Mouse (Mus musculus) intestine, postnatal 0 days (tissue): Measurements from ENCODE around the gene Calhm6. TPM values are rescaled to one million over a fixed set of nuclear protein-coding genes. Genes with fewer than 3 reads are reported as not detected.

ENCODE experiments used
- ATAC-seq: fragments of 200-750 bp; cut with Nextera tagmentation; 2 replicates; pipeline ENCODE4 v1.8.0; 2017; ENCODE audit warnings: mild to moderate bottlenecking, moderate TSS enrichment, moderate library complexity
- H3K27ac ChIP-seq: fragments of 300-500 bp; sonication (generic); 2 replicates; pipeline ENCODE4 v1.5.1; 2014; ENCODE audit warnings: mild to moderate bottlenecking, low read depth, low read length, moderate library complexity
- H3K27me3 ChIP-seq: fragments of 300-500 bp; sonication (generic); replicated peaks from 2 replicates; pipeline ENCODE4 v1.6.1; 2014; ENCODE audit warnings: low read length, mixed read lengths; ENCODE audit not compliant: control insufficient read depth, insufficient read depth
- H3K36me3 ChIP-seq: fragments of 300-500 bp; sonication (generic); 2 replicates; pipeline ENCODE4 v1.6.1; 2014; ENCODE audit warnings: mild to moderate bottlenecking, moderate library complexity; ENCODE audit not compliant: control insufficient read depth, insufficient read depth
- H3K4me1 ChIP-seq: fragments of 300-500 bp; sonication (generic); replicated peaks from 2 replicates; pipeline ENCODE4 v1.6.1; 2014; ENCODE audit warnings: antibody characterized with exemption, low read length, mixed read lengths; ENCODE audit not compliant: control insufficient read depth, insufficient read depth
- H3K4me2 ChIP-seq: fragments of 300-500 bp; sonication (generic); replicated peaks from 2 replicates; pipeline ENCODE4 v1.6.1; 2014; ENCODE audit warnings: low read depth, mild to moderate bottlenecking, moderate library complexity
- H3K4me3 ChIP-seq: fragments of 300-500 bp; sonication (generic); 2 replicates; pipeline ENCODE4 v1.5.1; 2014; ENCODE audit warnings: low read depth, low read length
- H3K9ac ChIP-seq: fragments of 300-500 bp; sonication (generic); 2 replicates; pipeline ENCODE4 v1.6.1; 2014; ENCODE audit warnings: mild to moderate bottlenecking, low read depth, low read length
- H3K9me3 ChIP-seq: fragments of 300-500 bp; sonication (generic); 2 replicates; pipeline ENCODE4 v1.6.1; 2016; ENCODE audit warnings: mixed run types; ENCODE audit not compliant: control insufficient read depth
- CTCF ChIP-seq: sonication (generic); IDR thresholded peaks from 2 replicates; pipeline ENCODE4 v1.5.1; 2016; ENCODE audit warnings: low read depth, mild to moderate bottlenecking, control low read depth, antibody characterized with exemption, moderate library complexity
- WGBS: fragments of 180-500 bp; shearing (Covaris S2); extraction: QIAGEN DNeasy Blood & Tissue Kit; methylation state at CpG from one replicate; pipeline ENCODE4 v1.1.7; 2014; 5-methylcytosine and 5-hydroxymethylcytosine counted together
- polyA plus RNA-seq: library from polyadenylated mRNA; unstranded; fragments of >200 nt; fragmentation: Nextera tagmentation; extraction: Ambion mirVana; gene quantifications from 2 replicates; pipeline ENCODE4 v1.2.1, GENCODE M21; 2015

Gene Calhm6
- polyA plus RNA-seq, 1 experiment from 2014 or later: 2.6 TPM

- H3K4me3 ChIP-seq: no peak overlapping the region
- H3K27ac ChIP-seq: no peak overlapping the region
- WGBS: 69% methylated on average over 4 of the region's 4 CpGs
- no peaks in the 10 kb centered on the region for H3K9me3 ChIP-seq
- H3K27me3 ChIP-seq: no peaks in the 10 kb centered on the region
- H3K9ac ChIP-seq: no peak overlapping the region
- no peak for TF ChIP-seq CTCF
- H3K36me3 ChIP-seq: no peaks in the 10 kb centered on the region
- H3K4me2 ChIP-seq: no peak overlapping the region
- no peaks in the 10 kb centered on the region for H3K4me1 ChIP-seq
- ATAC-seq: no peak
Observed at GRCm38 (mm10) chr10:34111964-34112738, 15.6 kb downstream of the Calhm6 start.

DNA sequence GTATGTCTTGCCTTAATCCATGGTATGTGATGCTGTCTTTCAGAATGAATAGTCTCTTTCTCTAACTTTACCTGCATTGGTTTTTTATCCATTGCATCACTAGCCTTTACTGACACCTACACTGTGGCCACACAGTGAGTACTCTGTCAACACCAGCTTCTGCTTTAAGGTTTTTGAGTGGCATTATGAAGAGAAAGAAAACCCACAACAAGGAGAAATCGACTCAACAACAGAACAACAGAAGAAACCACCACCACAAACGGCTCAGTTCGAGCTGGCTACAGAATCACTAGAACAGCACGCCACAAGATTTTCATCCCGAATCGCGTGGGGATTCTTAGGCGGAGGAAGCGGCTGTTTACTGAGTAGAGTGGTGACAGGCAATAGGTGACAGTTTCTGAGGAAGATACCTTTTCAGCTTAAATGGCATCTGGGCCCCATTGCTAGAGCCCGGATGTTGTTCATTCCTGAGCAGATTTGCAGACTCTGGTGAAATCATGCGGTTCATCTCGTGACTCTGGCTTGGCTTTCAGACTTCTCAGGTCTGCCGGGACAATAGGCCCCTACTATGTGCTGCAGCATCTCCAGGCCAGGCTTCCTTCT is 16.8 kb downstream of the Calhm6 start:
- Histone ChIP-seq H3K9me3 (no peaks in the 10 kb centered on the region), H3K4me2 (no peak overlapping the region), H3K27me3 (no peaks in the 10 kb centered on the region), H3K4me1 (no peaks in the 10 kb centered on the region), H3K4me3 (no peak overlapping the region), H3K9ac (no peak overlapping the region), H3K36me3 (no peaks in the 10 kb centered on the region), H3K27ac (no peak overlapping the region)
- ATAC-seq: no peak
- no peak for TF ChIP-seq CTCF
- 79% methylated on average over 13 of the region's 13 CpGs for WGBS

DNA sequence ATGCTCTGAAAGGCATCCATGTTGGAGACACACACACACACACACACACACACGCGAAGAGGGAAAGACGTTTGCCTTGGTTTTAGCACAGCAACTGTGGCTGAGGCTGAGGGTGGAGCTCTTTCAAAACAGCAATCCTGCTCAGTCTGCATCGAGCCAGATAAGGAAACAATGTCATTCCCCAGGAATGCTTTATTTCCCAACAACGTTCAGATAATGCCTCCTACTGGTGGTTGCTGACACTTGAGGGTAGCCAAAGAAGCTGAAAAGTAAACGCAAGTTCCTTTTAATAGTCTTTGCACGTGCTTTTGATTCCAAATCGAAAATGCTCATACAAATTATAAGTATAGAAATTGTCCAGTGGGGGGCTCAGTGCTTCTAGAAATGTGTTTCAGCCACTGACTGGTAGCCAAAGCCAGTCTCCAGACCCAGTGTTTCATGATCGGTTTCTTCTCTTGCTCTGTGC is 31.3 kb downstream of the Calhm6 start, which contains the start of gene Calhm5:
Gene Calhm5 (minus strand): TSS at position 102 of the 466 bp plus-strand sequence.
- 8% methylated on average over 9 of the region's 9 CpGs for WGBS
- H3K27me3 ChIP-seq: no peaks in the 10 kb centered on the region
- peak; percentile 66 for ATAC-seq
- peak; percentile 79 for TF ChIP-seq CTCF
- H3K36me3 ChIP-seq: no peaks in the 10 kb centered on the region
- H3K4me3 ChIP-seq: peak within 1 kb of the TSS; percentile 4
- peak within 1 kb of the TSS; percentile 57 for H3K4me2 ChIP-seq
- H3K4me1 ChIP-seq: no peaks in the 10 kb centered on the region
- no peaks in the 10 kb centered on the region for H3K9me3 ChIP-seq
- H3K9ac ChIP-seq: 0 out of 2 replicates have a peak within 1 kb of the TSS, but pooled peaks have one; percentile 31
- H3K27ac ChIP-seq: peak within 1 kb of the TSS; percentile 46; the same call in 1 of the 2 replicates

DNA sequence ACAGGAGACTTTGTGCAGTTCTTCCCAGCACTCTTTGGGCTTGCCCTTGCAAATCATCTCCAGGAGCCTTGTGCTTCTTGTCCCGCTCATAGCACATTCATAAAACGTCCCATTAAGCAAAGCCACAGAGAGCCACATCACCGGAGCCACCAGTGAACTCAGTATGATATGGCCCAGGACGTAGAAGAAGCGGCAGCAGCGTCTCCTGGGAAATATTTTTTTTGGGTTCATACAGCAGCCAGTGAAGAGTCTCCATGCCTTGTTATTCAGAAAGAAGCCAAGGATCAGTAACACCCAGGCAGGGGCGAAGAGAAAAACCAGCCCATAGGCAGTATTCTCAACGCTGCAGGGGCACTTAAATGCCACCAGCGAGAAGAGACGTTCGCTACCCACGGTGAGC is 31.8 kb downstream of the Calhm6 start:
- 52% methylated on average over 12 of the region's 12 CpGs for WGBS
- Histone ChIP-seq H3K27me3 (no peaks in the 10 kb centered on the region), H3K9ac (0 out of 2 replicates have a peak overlapping the region, but pooled peaks have one; percentile 31), H3K9me3 (no peaks in the 10 kb centered on the region), H3K4me1 (no peaks in the 10 kb centered on the region), H3K36me3 (no peaks in the 10 kb centered on the region), H3K4me3 (peak overlapping the region; percentile 4), H3K4me2 (peak overlapping the region; percentile 57), H3K27ac (peak overlapping the region; percentile 46; the same call in 1 of the 2 replicates)
- TF ChIP-seq CTCF: no peak
- ATAC-seq: no peak

DNA sequence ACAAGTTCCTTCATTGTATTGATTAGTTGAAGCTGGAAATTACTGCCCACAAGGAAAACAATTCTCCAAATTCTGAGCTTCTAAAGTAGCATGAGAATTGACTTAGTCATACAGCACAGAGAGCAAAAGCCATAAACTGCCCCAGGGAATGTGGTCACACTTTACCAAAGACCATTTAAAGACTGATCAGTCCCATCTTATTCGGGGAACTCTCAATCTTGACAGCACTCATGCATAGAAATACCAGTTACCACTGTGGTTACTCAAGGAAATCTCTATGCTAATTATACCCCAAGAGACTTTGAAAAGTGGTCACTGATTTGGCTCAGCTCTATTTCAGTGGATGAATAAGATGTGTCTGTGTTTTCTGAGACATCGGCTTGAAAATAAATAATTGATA is 32.6 kb downstream of the Calhm6 start:
- Histone ChIP-seq H3K9ac (no peak overlapping the region), H3K4me2 (peak overlapping the region; percentile 13; the same call in 1 of the 2 replicates), H3K27ac (no peak overlapping the region), H3K4me1 (no peaks in the 10 kb centered on the region), H3K27me3 (no peaks in the 10 kb centered on the region), H3K9me3 (no peaks in the 10 kb centered on the region), H3K36me3 (no peaks in the 10 kb centered on the region), H3K4me3 (no peak overlapping the region)
- 77% methylated on average over 2 of the region's 2 CpGs for WGBS
- TF ChIP-seq CTCF: no peak
- ATAC-seq: no peak

DNA sequence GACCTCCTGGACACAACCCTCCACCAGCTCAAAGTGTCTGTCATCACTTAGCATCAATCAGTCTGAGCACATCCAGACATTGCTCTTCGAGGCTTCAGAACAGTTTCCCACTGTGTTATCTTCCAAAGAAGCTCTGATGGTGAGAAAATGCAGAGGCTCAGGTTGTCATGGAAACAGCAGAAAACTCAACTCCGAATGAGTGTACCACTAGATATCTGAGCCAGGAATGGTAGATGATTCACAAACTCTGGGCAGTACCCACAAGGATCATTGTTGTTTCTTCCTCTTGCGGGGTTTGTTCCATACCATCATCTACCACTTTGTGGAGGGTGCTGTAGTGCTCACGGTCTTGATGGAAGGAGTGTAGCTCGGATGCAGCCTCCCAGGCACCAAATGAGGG is 35.9 kb downstream of the Calhm6 start:
- H3K27me3 ChIP-seq: no peaks in the 10 kb centered on the region
- H3K27ac ChIP-seq: no peak overlapping the region
- TF ChIP-seq CTCF: no peak
- H3K9ac ChIP-seq: no peak overlapping the region
- H3K4me1 ChIP-seq: no peaks in the 10 kb centered on the region
- no peak overlapping the region for H3K4me2 ChIP-seq
- no peaks in the 10 kb centered on the region for H3K9me3 ChIP-seq
- H3K36me3 ChIP-seq: no peaks in the 10 kb centered on the region
- no peak for ATAC-seq
- no peak overlapping the region for H3K4me3 ChIP-seq
- WGBS: 59% methylated on average over 5 of the region's 5 CpGs
